Mouse (Mus musculus) frontal cortex, postnatal 25 days (tissue): Measurements from ENCODE around the gene Kcnq1.

Experiments
- DNase-seq, 2 experiments: peaks; one replicate each; pipeline ENCODE4 v3.0.0; 2022; ENCODE audit warnings: low spot score in 2 of 2

Gene Kcnq1

GRCm38 (mm10) chr7:143136561-143136960 is 30.4 kb downstream of the Kcnq1 start:
- no peak for DNase-seq

DNA sequence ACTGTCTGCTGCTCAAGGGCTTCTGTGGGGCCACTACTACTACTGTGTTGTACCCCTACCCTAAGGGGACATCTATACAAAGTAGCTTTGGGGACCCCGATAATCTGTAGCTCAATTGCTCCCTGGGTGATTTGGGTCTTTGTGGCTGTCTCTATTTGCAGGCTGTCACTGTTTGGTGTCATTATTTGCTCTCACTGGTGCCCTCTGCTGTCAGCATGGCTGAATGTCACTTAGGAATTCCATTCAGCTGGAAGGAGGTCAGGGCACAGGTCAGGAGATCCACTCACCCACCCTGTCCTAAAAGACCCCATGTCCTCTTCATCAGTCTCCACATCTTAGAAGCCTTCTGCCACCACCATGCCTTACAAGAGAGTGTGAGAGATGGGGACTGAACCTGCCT is 32.6 kb downstream of the Kcnq1 start:
- peak; percentile 45 to 60 for DNase-seq

GRCm38 (mm10) chr7:143139932-143140331 is 33.8 kb downstream of the Kcnq1 start:
- no peak for DNase-seq

GRCm38 (mm10) chr7:143142680-143143079 is 36.5 kb downstream of the Kcnq1 start:
- no peak for DNase-seq

- no peak for DNase-seq
Measured at GRCm38 (mm10) chr7:143147015-143147414, 40.9 kb downstream of the Kcnq1 start.

- no peak for DNase-seq
Measured at GRCm38 (mm10) chr7:143151171-143151570, 45.0 kb downstream of the Kcnq1 start.

- no peak for DNase-seq
Measured at GRCm38 (mm10) chr7:143152350-143152749, 46.2 kb downstream of the Kcnq1 start.

DNA sequence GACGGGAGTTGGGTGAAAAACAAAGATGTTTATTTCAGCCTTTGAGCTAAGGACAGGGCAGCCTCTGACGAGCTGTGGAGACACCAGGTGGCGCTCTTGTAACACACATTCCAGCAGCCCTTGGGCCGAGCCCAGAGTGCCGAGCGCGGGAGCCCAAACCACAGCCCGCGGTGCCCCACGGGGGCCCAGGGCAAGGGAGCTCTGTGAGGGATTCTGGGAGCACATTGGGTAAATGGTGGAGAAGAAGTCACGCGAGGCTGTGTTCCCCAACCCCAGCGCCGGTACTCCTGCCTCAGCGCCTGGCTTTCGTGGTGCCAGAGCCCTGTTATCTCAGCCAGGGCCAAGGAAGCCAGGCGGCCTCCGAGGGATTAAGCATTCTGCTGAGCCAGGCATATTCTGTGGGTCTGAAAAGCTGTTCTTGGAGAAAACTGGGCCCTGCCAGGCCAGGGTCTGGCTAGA is 47.8 kb downstream of the Kcnq1 start:
- peak; percentile 75 for DNase-seq

GRCm38 (mm10) chr7:143154458-143154871 is 48.3 kb downstream of the Kcnq1 start:
- no peak for DNase-seq

- DNase-seq = no peak
Measured at GRCm38 (mm10) chr7:143155257-143155656, 49.1 kb downstream of the Kcnq1 start.

GRCm38 (mm10) chr7:143158690-143159425 is 52.7 kb downstream of the Kcnq1 start:
- DNase-seq = no peak

DNA sequence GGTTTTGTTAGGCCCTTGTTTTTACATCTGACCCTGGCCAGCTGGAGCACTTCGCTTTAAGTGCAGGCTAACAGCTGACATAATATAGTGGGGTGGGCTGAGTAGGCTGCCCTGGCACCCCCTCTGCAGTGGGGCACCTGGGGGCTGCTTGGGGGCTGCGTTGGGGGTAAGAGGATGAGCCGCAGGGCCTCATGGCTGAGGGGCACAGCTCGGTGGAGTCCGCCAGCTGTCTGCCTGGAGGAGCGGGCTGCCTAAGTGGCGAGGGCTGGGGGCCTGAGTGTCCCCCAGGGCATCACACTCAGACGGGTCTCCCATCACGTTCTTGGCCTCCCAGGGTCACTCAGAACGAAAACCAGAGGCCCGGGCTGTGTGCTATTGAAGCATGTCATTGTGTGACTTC is 53.3 kb downstream of the Kcnq1 start:
- DNase-seq = no peak

- DNase-seq = no peak
Measured at GRCm38 (mm10) chr7:143160057-143160456, 53.9 kb downstream of the Kcnq1 start.

- no peak for DNase-seq
Measured at GRCm38 (mm10) chr7:143162051-143162450, 55.9 kb downstream of the Kcnq1 start.

DNA sequence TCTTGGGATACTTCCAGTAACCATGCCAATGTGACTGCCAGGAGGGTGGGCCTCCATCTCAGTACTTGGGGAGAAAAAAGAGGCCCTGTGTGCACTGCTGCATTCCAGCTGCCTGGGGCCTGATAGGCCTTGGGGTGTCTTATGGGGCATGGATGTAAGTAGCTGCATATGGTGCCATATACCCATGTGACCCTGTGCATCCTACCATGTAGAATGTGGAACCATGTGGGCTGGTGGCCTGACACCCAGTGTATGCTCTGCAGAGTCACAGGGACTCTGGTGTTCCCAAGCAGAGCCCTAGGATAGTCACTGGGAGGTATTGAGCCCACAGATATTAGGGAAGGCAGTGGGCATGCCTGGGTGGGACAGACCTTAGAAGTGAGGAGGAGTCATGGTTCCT is 57.9 kb downstream of the Kcnq1 start:
- no peak for DNase-seq

GRCm38 (mm10) chr7:143165687-143166265 is 59.6 kb downstream of the Kcnq1 start:
- DNase-seq = no peak

DNA sequence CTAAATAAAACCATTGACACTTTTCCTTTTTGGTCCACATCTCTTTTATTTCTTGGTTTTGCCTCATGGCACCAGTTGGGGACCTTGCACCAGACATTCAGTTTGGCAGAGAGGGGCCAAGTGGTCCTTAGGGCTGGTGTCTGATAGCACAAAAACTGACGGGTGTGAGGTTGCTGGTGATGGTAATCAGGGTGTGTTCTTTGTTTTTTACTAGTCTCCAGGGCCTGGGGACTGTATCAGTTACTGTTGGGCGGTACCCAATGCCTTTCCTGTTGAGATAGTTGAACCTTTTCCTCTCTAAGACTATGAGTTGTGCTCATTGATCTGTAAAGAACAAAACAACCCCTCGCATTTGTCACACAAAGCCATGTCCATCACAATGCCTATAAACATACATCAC is 61.1 kb downstream of the Kcnq1 start:
- DNase-seq = no peak

GRCm38 (mm10) chr7:143169371-143169770 is 63.2 kb downstream of the Kcnq1 start:
- no peak for DNase-seq

GRCm38 (mm10) chr7:143172914-143173547 is 66.9 kb downstream of the Kcnq1 start:
- DNase-seq = no peak

DNA sequence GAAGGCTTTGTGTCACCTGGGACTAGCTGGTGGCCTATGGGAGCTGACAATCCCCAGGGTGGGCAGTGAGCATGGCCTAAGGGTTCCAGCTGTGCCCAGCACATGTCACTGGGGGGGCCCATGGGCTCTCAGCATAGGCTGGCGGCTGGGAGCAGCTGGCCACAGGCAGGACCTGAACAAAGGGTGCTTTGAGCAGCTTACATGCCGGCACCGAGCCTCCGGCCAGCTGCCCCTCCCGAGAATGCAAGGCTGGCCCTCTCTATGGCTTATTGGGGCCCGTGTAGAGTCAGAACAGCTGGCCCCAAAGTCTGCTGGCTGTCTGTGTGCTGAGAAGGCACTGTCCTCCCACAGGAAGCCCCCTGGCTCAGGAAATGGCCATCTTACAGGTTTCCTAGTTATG is 68.5 kb downstream of the Kcnq1 start:
- DNase-seq = no peak

GRCm38 (mm10) chr7:143178831-143179230 is 72.7 kb downstream of the Kcnq1 start:
- no peak for DNase-seq

DNA sequence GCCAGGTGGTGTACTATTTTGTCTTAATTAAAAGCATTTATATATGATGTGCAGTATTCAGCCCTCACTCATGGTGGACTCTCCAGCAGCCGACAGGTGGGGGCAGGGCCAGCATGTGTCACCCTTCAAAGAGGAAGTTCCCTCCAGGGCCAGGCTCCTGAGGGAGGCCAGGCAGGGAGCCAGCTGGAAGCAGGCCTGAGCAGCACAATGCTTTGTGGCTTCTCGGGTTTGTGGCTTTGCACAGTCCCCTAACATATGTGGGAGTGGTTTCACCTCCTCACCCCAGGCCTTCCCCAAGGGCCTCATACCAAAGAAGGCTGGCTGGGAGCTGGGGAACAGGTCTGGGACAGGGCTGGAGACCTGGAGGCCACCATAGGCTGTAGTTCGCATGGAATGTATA is 74.6 kb downstream of the Kcnq1 start:
- no peak for DNase-seq

DNA sequence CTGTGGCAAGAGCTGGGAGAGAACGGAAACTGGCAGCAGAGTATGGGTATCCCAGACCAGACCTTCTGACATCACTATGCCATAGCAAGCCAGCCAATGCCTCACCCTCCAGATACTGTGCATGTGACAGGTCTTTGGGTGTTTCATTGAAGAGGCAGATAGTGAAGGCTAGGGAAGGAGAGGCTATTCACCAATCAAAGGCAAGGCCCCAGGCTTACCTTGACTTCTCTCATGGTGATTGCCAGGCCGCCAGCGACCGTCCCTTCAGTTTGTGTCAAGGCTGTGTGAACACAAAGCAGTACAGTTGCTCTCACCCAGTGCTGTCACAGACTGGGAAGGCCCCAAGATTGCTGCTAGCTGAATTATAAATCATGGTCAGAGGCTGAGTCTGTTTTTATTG is 75.1 kb downstream of the Kcnq1 start:
- no peak for DNase-seq
